Mouse (Mus musculus): ENCODE measurements around the gene Fgfr2. TPM values are rescaled to one million over a fixed set of nuclear protein-coding genes. Genes with fewer than 3 reads are reported as not detected.
"Not testable (repeated sequence)": the region's sequence is repeated elsewhere in the genome, so short reads cannot be mapped to it uniquely, and the experiment has no call there.

Fgfr2 gene
- polyA plus RNA-seq, 1 experiment, result 1.7 TPM

GRCm38 (mm10) chr7:130669370-130669881 lies 2453.7 kb downstream of the Fgfr2 start:
- Histone ChIP-seq H3K4me3 (ENCODE audit: insufficient read depth, poor library complexity, severe bottlenecking) (no peak overlapping the region), H3K79me2 (ENCODE audit: control insufficient read depth, insufficient read depth) (peaks cover 76% of the 10 kb centered on the region), H3K36me3 (ENCODE audit: control insufficient read depth, insufficient read depth) (peaks cover 10% of the 10 kb centered on the region), H3K27me3 (ENCODE audit: control insufficient read depth, insufficient read depth, insufficient read length) (no peaks in the 10 kb centered on the region), H3K79me3 (ENCODE audit: low read depth) (peaks cover 38% of the 10 kb centered on the region), H3ac (ENCODE audit: control insufficient read depth, insufficient read length, low read depth) (no peak overlapping the region)
- TF ChIP-seq FOSL1 (IDR thresholded peaks at IDR 0.05; ENCODE audit: insufficient read depth, low read length, poor library complexity, severe bottlenecking) (no peak), CTCF (IDR thresholded peaks at IDR 0.05; ENCODE audit: control insufficient read depth, insufficient read depth, insufficient read length) (no peak), MAX (IDR thresholded peaks at IDR 0.05) (no peak), MYOG (IDR thresholded peaks at IDR 0.05; ENCODE audit: control insufficient read depth, extremely low read depth, insufficient read length) (no peak), CEBPB (IDR thresholded peaks at IDR 0.05; ENCODE audit: low read depth) (no peak), USF1 (IDR thresholded peaks at IDR 0.05; ENCODE audit: low read depth) (no peak), MYOD1 (IDR thresholded peaks at IDR 0.05; ENCODE audit: control insufficient read depth, insufficient read length, low read depth) (no peak)

GRCm38 (mm10) chr7:130668729-130669281 lies 2454.3 kb downstream of the Fgfr2 start:
- no peak overlapping the region for H3ac ChIP-seq (ENCODE audit: control insufficient read depth, insufficient read length, low read depth)
- no peak overlapping the region for H3K4me3 ChIP-seq (ENCODE audit: insufficient read depth, poor library complexity, severe bottlenecking)
- TF ChIP-seq USF1 (IDR thresholded peaks at IDR 0.05; ENCODE audit: low read depth) (no peak), MYOG (IDR thresholded peaks at IDR 0.05; ENCODE audit: control insufficient read depth, extremely low read depth, insufficient read length) (no peak), CEBPB (IDR thresholded peaks at IDR 0.05; ENCODE audit: low read depth) (no peak), MAX (IDR thresholded peaks at IDR 0.05) (no peak), FOSL1 (IDR thresholded peaks at IDR 0.05; ENCODE audit: insufficient read depth, low read length, poor library complexity, severe bottlenecking) (no peak), CTCF (IDR thresholded peaks at IDR 0.05; ENCODE audit: control insufficient read depth, insufficient read depth, insufficient read length) (no peak), MYOD1 (IDR thresholded peaks at IDR 0.05; ENCODE audit: control insufficient read depth, insufficient read length, low read depth) (no peak)
- H3K79me3 ChIP-seq (ENCODE audit: low read depth), result peaks cover 42% of the 10 kb centered on the region
- peaks cover 16% of the 10 kb centered on the region for H3K36me3 ChIP-seq (ENCODE audit: control insufficient read depth, insufficient read depth)
- H3K27me3 ChIP-seq (ENCODE audit: control insufficient read depth, insufficient read depth, insufficient read length), result no peaks in the 10 kb centered on the region
- H3K79me2 ChIP-seq (ENCODE audit: control insufficient read depth, insufficient read depth), result peaks cover 79% of the 10 kb centered on the region

GRCm38 (mm10) chr7:130668013-130668412 lies 2455.1 kb downstream of the Fgfr2 start:
- Histone ChIP-seq H3K36me3 (ENCODE audit: control insufficient read depth, insufficient read depth) (peaks cover 23% of the 10 kb centered on the region), H3K79me3 (ENCODE audit: low read depth) (peaks cover 49% of the 10 kb centered on the region), H3K79me2 (ENCODE audit: control insufficient read depth, insufficient read depth) (peaks cover 87% of the 10 kb centered on the region)
- not testable (repeated sequence) for H3K4me3 ChIP-seq (ENCODE audit: insufficient read depth, poor library complexity, severe bottlenecking); H3K27me3 ChIP-seq (ENCODE audit: control insufficient read depth, insufficient read depth, insufficient read length); H3ac ChIP-seq (ENCODE audit: control insufficient read depth, insufficient read length, low read depth)

GRCm38 (mm10) chr7:130665358-130665757 lies 2457.8 kb downstream of the Fgfr2 start:
- TF ChIP-seq MYOD1 (IDR thresholded peaks at IDR 0.05; ENCODE audit: control insufficient read depth, insufficient read length, low read depth), result peak; percentile 49
- no peak for TF ChIP-seq FOSL1 (IDR thresholded peaks at IDR 0.05; ENCODE audit: insufficient read depth, low read length, poor library complexity, severe bottlenecking)
- H3K36me3 ChIP-seq (ENCODE audit: control insufficient read depth, insufficient read depth), result peaks cover 25% of the 10 kb centered on the region
- no peak overlapping the region for H3ac ChIP-seq (ENCODE audit: control insufficient read depth, insufficient read length, low read depth)
- no peak overlapping the region for H3K4me3 ChIP-seq (ENCODE audit: insufficient read depth, poor library complexity, severe bottlenecking)
- H3K27me3 ChIP-seq (ENCODE audit: control insufficient read depth, insufficient read depth, insufficient read length), result no peaks in the 10 kb centered on the region
- H3K79me3 ChIP-seq (ENCODE audit: low read depth), result peaks cover 69% of the 10 kb centered on the region
- H3K79me2 ChIP-seq (ENCODE audit: control insufficient read depth, insufficient read depth), result peaks cover 99% of the 10 kb centered on the region

GRCm38 (mm10) chr7:130664629-130665028 lies 2458.5 kb downstream of the Fgfr2 start:
- Histone ChIP-seq H3K79me3 (ENCODE audit: low read depth) (peaks cover 76% of the 10 kb centered on the region), H3K27me3 (ENCODE audit: control insufficient read depth, insufficient read depth, insufficient read length) (no peaks in the 10 kb centered on the region), H3ac (ENCODE audit: control insufficient read depth, insufficient read length, low read depth) (no peak overlapping the region), H3K79me2 (ENCODE audit: control insufficient read depth, insufficient read depth) (peaks cover 99% of the 10 kb centered on the region), H3K36me3 (ENCODE audit: control insufficient read depth, insufficient read depth) (peaks cover 25% of the 10 kb centered on the region), H3K4me3 (ENCODE audit: insufficient read depth, poor library complexity, severe bottlenecking) (no peak overlapping the region)
- TF ChIP-seq FOSL1 (IDR thresholded peaks at IDR 0.05; ENCODE audit: insufficient read depth, low read length, poor library complexity, severe bottlenecking), result no peak
- no peak for TF ChIP-seq MYOD1 (IDR thresholded peaks at IDR 0.05; ENCODE audit: control insufficient read depth, insufficient read length, low read depth)
- TF ChIP-seq USF1 (IDR thresholded peaks at IDR 0.05; ENCODE audit: low read depth), result no peak

GRCm38 (mm10) chr7:130664037-130664436 lies 2459.1 kb downstream of the Fgfr2 start:
- no peak for TF ChIP-seq MYOG (IDR thresholded peaks at IDR 0.05; ENCODE audit: control insufficient read depth, extremely low read depth, insufficient read length)
- no peak for TF ChIP-seq FOSL1 (IDR thresholded peaks at IDR 0.05; ENCODE audit: insufficient read depth, low read length, poor library complexity, severe bottlenecking)
- TF ChIP-seq USF1 (IDR thresholded peaks at IDR 0.05; ENCODE audit: low read depth), result no peak
- TF ChIP-seq MYOD1 (IDR thresholded peaks at IDR 0.05; ENCODE audit: control insufficient read depth, insufficient read length, low read depth), result no peak
- TF ChIP-seq CTCF (IDR thresholded peaks at IDR 0.05; ENCODE audit: control insufficient read depth, insufficient read depth, insufficient read length), result no peak
- no peak for TF ChIP-seq MAX (IDR thresholded peaks at IDR 0.05)
- TF ChIP-seq CEBPB (IDR thresholded peaks at IDR 0.05; ENCODE audit: low read depth), result no peak
- Histone ChIP-seq H3K36me3 (ENCODE audit: control insufficient read depth, insufficient read depth) (peaks cover 25% of the 10 kb centered on the region), H3K4me3 (ENCODE audit: insufficient read depth, poor library complexity, severe bottlenecking) (no peak overlapping the region), H3K27me3 (ENCODE audit: control insufficient read depth, insufficient read depth, insufficient read length) (no peaks in the 10 kb centered on the region), H3ac (ENCODE audit: control insufficient read depth, insufficient read length, low read depth) (no peak overlapping the region), H3K79me3 (ENCODE audit: low read depth) (peaks cover 74% of the 10 kb centered on the region), H3K79me2 (ENCODE audit: control insufficient read depth, insufficient read depth) (peaks cover 99% of the 10 kb centered on the region)
